Mouse (Mus musculus) T-helper 2 cell (primary cell): ENCODE results near the gene Slc6a19.

ENCODE experiments used
- in situ Hi-C: fragments of 300-600 bp; cut with MboI, MseI; formaldehyde crosslinking; loops from one replicate; pipeline ENCODE4 v1.15.1; 2025; ENCODE audit warnings: high pct_unique_total_duplicates

The Slc6a19 gene

GRCm38 (mm10) chr13:73675161-73675560, 29.5 kb downstream of the Slc6a19 start:
- in situ Hi-C loops: no loop called here

- in situ Hi-C loops: no loop called here
Measured at GRCm38 (mm10) chr13:73660163-73660695, 44.4 kb downstream of the Slc6a19 start.

GRCm38 (mm10) chr13:73658953-73659352, 45.7 kb downstream of the Slc6a19 start:
- in situ Hi-C loops: no loop called here

- in situ Hi-C loops: no loop called here
Measured at GRCm38 (mm10) chr13:73654976-73655375, 49.7 kb downstream of the Slc6a19 start.

GRCm38 (mm10) chr13:73653266-73653665, 51.4 kb downstream of the Slc6a19 start:
- in situ Hi-C loops: no loop called here

GRCm38 (mm10) chr13:73646397-73647087, 58.1 kb downstream of the Slc6a19 start:
- in situ Hi-C loops: loop anchor here (5.0 kb wide), 1 partner anchor 51 kb away; no protein-coding TSS in a partner anchor

GRCm38 (mm10) chr13:73641296-73641695, 63.4 kb downstream of the Slc6a19 start:
- in situ Hi-C loops: no loop called here

GRCm38 (mm10) chr13:73637826-73638225, 66.8 kb downstream of the Slc6a19 start:
- in situ Hi-C loops: no loop called here

- in situ Hi-C loops: no loop called here
Measured at GRCm38 (mm10) chr13:73631837-73632236, 72.8 kb downstream of the Slc6a19 start.
